Mouse (Mus musculus) forebrain, embryonic 14.5 days (tissue): ENCODE measurements around the gene Magohb. TPM values are rescaled to one million over a fixed set of nuclear protein-coding genes. Genes with fewer than 3 reads are reported as not detected.

Experiments used
- ATAC-seq: fragments of 200-750 bp; cut with Nextera tagmentation; 2 replicates; pipeline ENCODE4 v1.8.0; 2017; ENCODE audit warnings: mild to moderate bottlenecking, moderate library complexity
- DNase-seq: peaks from one replicate; pipeline ENCODE4 v3.0.0-alpha.2; 2015; ENCODE audit warnings: low spot score
- H3K27ac ChIP-seq: fragments of 300-500 bp; sonication (generic); 2 replicates; pipeline ENCODE4 v1.5.1; 2014; ENCODE audit warnings: low read depth, mild to moderate bottlenecking, control low read depth, low read length, moderate library complexity
- H3K27me3 ChIP-seq: fragments of 300-500 bp; sonication (generic); replicated peaks from 2 replicates; pipeline ENCODE4 v1.6.1; 2014; ENCODE audit warnings: low read length, control low read depth, mixed read lengths; ENCODE audit not compliant: control insufficient read depth, insufficient read depth
- H3K36me3 ChIP-seq: fragments of 300-500 bp; sonication (generic); 2 replicates; pipeline ENCODE4 v1.6.1; 2014; ENCODE audit warnings: low read length, control low read depth; ENCODE audit not compliant: control insufficient read depth, insufficient read depth
- H3K4me1 ChIP-seq: fragments of 300-500 bp; sonication (generic); 2 replicates; pipeline ENCODE4 v1.6.1; 2014; ENCODE audit warnings: antibody characterized with exemption, low read length, control low read depth; ENCODE audit not compliant: control insufficient read depth, insufficient read depth
- H3K4me2 ChIP-seq: fragments of 300-500 bp; sonication (generic); 2 replicates; pipeline ENCODE4 v1.6.1; 2014; ENCODE audit warnings: mild to moderate bottlenecking, control low read depth, low read length
- H3K4me3 ChIP-seq: fragments of 300-500 bp; sonication (generic); 2 replicates; pipeline ENCODE4 v1.5.1; 2014; ENCODE audit warnings: low read depth, low read length, control low read depth
- H3K9ac ChIP-seq: fragments of 300-500 bp; sonication (generic); 2 replicates; pipeline ENCODE4 v1.6.1; 2014; ENCODE audit warnings: mild to moderate bottlenecking, low read length, control low read depth, moderate library complexity
- H3K9me3 ChIP-seq: fragments of 300-500 bp; sonication (generic); replicated peaks from 2 replicates; pipeline ENCODE4 v1.6.1; 2016; ENCODE audit warnings: low read length, control low read depth, mixed read lengths; ENCODE audit not compliant: control insufficient read depth
- WGBS: fragments of 180-500 bp; shearing (Covaris S2); extraction: QIAGEN DNeasy Blood & Tissue Kit; methylation state at CpG from one replicate; pipeline ENCODE4 v1.1.7; 2014; 5-methylcytosine and 5-hydroxymethylcytosine counted together
- polyA plus RNA-seq: library from polyadenylated mRNA; unstranded; fragments of >200 nt; fragmentation: Nextera tagmentation; extraction: Ambion mirVana; gene quantifications from 2 replicates; pipeline ENCODE4 v1.2.1, GENCODE M21; 2014

Gene Magohb
- polyA plus RNA-seq, 1 experiment from 2014 or later: 60.6 TPM

DNA sequence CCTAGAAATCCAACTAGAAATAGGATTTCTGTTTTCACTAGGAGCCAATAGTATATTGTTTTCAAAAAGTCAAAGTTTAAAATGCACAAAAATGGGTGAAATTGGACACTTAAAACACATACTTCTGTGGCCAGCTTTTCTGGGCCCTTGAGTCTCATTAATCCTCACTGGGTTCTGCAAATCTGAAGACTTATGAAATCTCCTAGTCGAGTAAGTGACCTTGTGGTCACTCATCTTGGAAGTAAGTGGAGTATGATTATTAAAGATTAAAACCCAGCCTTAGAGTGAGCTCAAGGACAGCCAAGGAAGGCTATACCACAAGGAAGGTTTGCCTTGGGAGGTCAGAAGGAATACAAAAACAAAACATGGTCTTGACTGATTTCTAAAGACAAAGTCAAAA lies 22.7 kb downstream of the Magohb start:
- H3K36me3 ChIP-seq: 0 out of 2 replicates have a peak, but pooled peaks cover under 1% of the 10 kb centered on the region
- no peak overlapping the region for H3K4me3 ChIP-seq
- H3K27ac ChIP-seq: no peak overlapping the region
- H3K4me2 ChIP-seq: no peak overlapping the region
- H3K9ac ChIP-seq: no peak overlapping the region
- ATAC-seq (no peak), DNase-seq (no peak)
- no peaks in the 10 kb centered on the region for H3K4me1 ChIP-seq
- no peaks in the 10 kb centered on the region for H3K9me3 ChIP-seq
- 41% methylated on average over 1 of the region's 1 CpGs for WGBS
- H3K27me3 ChIP-seq: no peaks in the 10 kb centered on the region

DNA sequence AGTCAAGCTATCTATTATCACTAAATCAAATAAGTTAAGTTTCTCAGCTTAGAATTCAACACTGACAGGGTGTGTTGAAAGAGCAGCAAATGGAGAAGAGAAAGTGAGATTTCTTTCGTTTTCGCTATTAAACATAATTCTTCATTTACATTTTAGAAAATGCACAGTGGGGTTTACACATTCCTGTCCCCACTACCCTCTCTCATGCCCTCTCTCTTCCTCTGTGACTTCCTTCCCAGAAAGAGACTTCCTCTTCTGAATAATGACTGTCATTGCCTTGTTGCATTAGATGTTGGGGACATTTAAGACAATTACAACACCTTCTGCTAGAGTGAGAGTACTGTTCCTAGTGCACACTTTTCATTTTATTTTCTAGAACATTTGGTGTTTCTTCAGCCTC lies 23.4 kb downstream of the Magohb start:
- Histone ChIP-seq H3K4me3 (no peak overlapping the region), H3K9ac (no peak overlapping the region), H3K4me2 (no peak overlapping the region), H3K36me3 (no peaks in the 10 kb centered on the region), H3K27ac (no peak overlapping the region), H3K27me3 (no peaks in the 10 kb centered on the region), H3K4me1 (no peaks in the 10 kb centered on the region), H3K9me3 (no peaks in the 10 kb centered on the region)
- no peak for ATAC-seq
- DNase-seq: no peak
- 92% methylated on average over 2 of the region's 2 CpGs for WGBS

- Histone ChIP-seq H3K4me3 (no peak overlapping the region), H3K9me3 (no peaks in the 10 kb centered on the region), H3K4me1 (no peaks in the 10 kb centered on the region), H3K9ac (no peak overlapping the region), H3K27me3 (no peaks in the 10 kb centered on the region), H3K27ac (no peak overlapping the region), H3K36me3 (no peaks in the 10 kb centered on the region), H3K4me2 (no peak overlapping the region)
- ATAC-seq (no peak), DNase-seq (no peak)
- 90% methylated on average over 5 of the region's 5 CpGs for WGBS
These were observed 28.9 kb downstream of the Magohb start for GRCm38 (mm10) chr6:131264175-131264574.

DNA sequence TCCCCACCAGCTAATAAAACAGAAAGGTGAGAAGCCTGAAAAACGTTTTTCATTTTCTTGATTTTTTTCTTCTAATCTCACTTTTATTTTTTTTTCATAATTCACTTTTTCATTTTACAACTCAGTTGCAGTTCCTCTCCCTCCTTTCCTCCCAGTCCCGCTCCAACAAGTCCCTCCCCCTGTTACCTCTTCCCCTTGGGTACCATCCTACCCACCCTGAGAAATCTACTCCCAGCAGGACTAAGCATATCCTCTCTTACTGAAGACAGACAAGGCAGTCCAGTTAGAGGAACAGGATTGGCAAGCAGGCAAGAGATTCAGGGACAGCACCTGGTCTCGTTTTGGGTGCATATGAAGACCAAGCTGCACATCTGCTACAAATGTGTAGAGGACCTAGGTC lies 30.3 kb downstream of the Magohb start:
- ATAC-seq (no peak), DNase-seq (no peak)
- H3K27ac ChIP-seq: no peak overlapping the region
- H3K4me3 ChIP-seq: no peak overlapping the region
- H3K4me1 ChIP-seq: no peaks in the 10 kb centered on the region
- no peak overlapping the region for H3K4me2 ChIP-seq
- H3K36me3 ChIP-seq: no peaks in the 10 kb centered on the region
- WGBS: 58% methylated on average over 3 of the region's 3 CpGs
- no peak overlapping the region for H3K9ac ChIP-seq
- no peaks in the 10 kb centered on the region for H3K27me3 ChIP-seq
- H3K9me3 ChIP-seq: no peaks in the 10 kb centered on the region

DNA sequence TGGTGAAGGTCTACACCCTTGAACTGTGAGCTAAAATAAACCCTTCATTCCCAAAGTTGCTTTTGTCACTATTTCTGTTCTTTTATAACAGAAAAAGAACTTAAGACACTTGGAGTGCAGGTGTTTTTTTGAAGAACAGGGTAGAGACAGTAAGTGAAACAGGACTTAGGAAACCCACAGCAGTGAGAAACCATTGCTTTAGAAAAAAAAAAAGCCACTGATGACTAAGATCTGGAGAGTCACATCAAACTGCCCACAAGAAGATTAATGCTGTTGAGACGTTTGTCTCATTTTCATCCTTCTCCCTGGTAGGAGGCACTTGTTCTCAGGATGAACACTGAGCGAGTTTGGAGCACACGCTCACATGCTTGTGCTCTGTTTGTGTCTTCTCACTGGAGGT lies 31.0 kb downstream of the Magohb start:
- Histone ChIP-seq H3K4me3 (no peak overlapping the region), H3K27me3 (no peaks in the 10 kb centered on the region), H3K27ac (no peak overlapping the region), H3K9ac (no peak overlapping the region), H3K36me3 (no peaks in the 10 kb centered on the region), H3K4me1 (no peaks in the 10 kb centered on the region), H3K9me3 (no peaks in the 10 kb centered on the region), H3K4me2 (no peak overlapping the region)
- ATAC-seq (no peak), DNase-seq (no peak)
- 83% methylated on average over 3 of the region's 3 CpGs for WGBS

DNA sequence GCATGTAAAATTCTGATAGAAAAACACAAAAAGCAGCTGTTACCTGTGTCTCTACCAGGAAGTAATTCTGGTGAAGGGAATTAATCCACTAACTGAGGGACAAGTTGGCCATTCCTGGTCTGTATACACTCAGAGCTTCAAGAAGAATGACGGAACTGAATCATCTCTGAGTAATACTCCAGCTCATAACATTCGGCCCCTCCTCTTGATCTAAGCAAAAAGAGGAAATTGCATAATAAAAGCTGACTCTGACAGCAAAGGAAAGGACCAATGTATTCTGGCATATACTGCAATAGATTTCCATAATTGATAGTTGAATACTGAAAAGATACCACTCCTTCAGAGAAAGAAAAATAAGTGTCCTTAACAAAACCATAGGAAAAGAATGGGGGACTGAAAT lies 45.8 kb downstream of the Magohb start, which contains the start of gene Klra2:
TSS of gene Klra2 (minus strand) at position 157 of the 400 bp plus-strand sequence.
- H3K9ac ChIP-seq: no peak within 1 kb of the TSS
- H3K9me3 ChIP-seq: no peaks in the 10 kb centered on the region
- no peaks in the 10 kb centered on the region for H3K27me3 ChIP-seq
- H3K4me3 ChIP-seq: no peak within 1 kb of the TSS
- H3K36me3 ChIP-seq: no peaks in the 10 kb centered on the region
- no peaks in the 10 kb centered on the region for H3K4me1 ChIP-seq
- no peak within 1 kb of the TSS for H3K4me2 ChIP-seq
- DNase-seq (no peak), ATAC-seq (no peak)
- 91% methylated on average over 2 of the region's 2 CpGs for WGBS
- no peak within 1 kb of the TSS for H3K27ac ChIP-seq

DNA sequence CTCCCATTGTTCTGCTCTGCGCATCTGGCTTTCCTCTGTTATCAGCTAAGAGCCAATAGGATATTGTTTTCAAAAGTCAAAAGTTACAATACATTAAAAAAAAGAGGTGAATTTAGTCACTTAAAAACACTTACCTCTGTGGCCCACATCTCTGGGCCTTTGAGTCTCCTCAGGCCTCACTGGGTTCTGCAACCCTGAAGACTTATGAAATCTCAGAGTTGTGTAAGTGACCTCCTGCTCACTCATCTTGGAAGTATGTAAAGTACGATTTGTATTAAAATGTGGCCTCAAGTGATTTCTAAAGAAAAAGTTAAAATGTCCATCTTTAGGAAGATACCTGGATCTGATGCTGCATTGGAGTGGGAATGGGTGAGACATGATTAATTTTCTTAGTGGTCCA lies 48.0 kb downstream of the Magohb start:
- Histone ChIP-seq H3K36me3 (no peaks in the 10 kb centered on the region), H3K27me3 (no peaks in the 10 kb centered on the region), H3K4me2 (no peak overlapping the region), H3K4me1 (no peaks in the 10 kb centered on the region), H3K9me3 (no peaks in the 10 kb centered on the region), H3K4me3 (no peak overlapping the region), H3K27ac (no peak overlapping the region), H3K9ac (no peak overlapping the region)
- DNase-seq: no peak
- ATAC-seq: no peak
- 71% methylated on average over 2 of the region's 2 CpGs for WGBS

Other genes starting within 250 kb of the Magohb start
- not detected in 2 replicates for gene Klra2, start 45.9 kb downstream of the Magohb start, polyA plus RNA-seq
- 2.5 and 4.8 TPM in 2 replicates for gene Styk1, start 60.4 kb upstream of the Magohb start, polyA plus RNA-seq
- 26.7 and 26.8 TPM in 2 replicates for gene Ybx3, start 95.2 kb upstream of the Magohb start, polyA plus RNA-seq
- not detected in 2 replicates for gene 5430401F13Rik, start 193.2 kb upstream of the Magohb start, polyA plus RNA-seq
- not detected in 2 replicates for gene Gm6619, start 193.2 kb upstream of the Magohb start, polyA plus RNA-seq